Mouse (Mus musculus): ENCODE measurements around the gene Kidins220. TPM values are rescaled to one million over a fixed set of nuclear protein-coding genes. Genes with fewer than 3 reads are reported as not detected.
A peak's percentile ranks its signal among the peaks of the same experiment; 100 is the strongest.

Kidins220 gene
- polyA plus RNA-seq, 1 experiment: 85.7 TPM

- Histone ChIP-seq H3K4me1 (ENCODE audit: control insufficient read depth, insufficient read depth, low read length) (no peaks in the 10 kb centered on the region), H3K4me3 (ENCODE audit: insufficient read depth, low read length) (peak overlapping the region; percentile 60), H3K27ac (ENCODE audit: insufficient read depth, low read length) (peak overlapping the region; percentile 32; the same call in 1 of the 2 replicates)
- no peak for TF ChIP-seq CTCF (IDR thresholded peaks at IDR 0.05; ENCODE audit: borderline replicate concordance, insufficient read depth, low read length)
- TF ChIP-seq POLR2A (IDR thresholded peaks at IDR 0.05; ENCODE audit: low read depth, low read length): peak; percentile 97
Observed at GRCm38 (mm10) chr12:25095974-25096639, 121.4 kb downstream of the Kidins220 start.

GRCm38 (mm10) chr12:25096640-25097051, 121.9 kb downstream of the Kidins220 start:
- Histone ChIP-seq H3K27ac (ENCODE audit: insufficient read depth, low read length) (peak overlapping the region; percentile 32; the same call in 1 of the 2 replicates), H3K4me1 (ENCODE audit: control insufficient read depth, insufficient read depth, low read length) (no peaks in the 10 kb centered on the region), H3K4me3 (ENCODE audit: insufficient read depth, low read length) (peak overlapping the region; percentile 60)
- TF ChIP-seq POLR2A (IDR thresholded peaks at IDR 0.05; ENCODE audit: low read depth, low read length): no peak
- no peak for TF ChIP-seq CTCF (IDR thresholded peaks at IDR 0.05; ENCODE audit: borderline replicate concordance, insufficient read depth, low read length)

GRCm38 (mm10) chr12:25097052-25097209, 122.2 kb downstream of the Kidins220 start, which contains the start of gene Id2:
TSS of gene Id2 (minus strand) at chr12:25097140.
- H3K4me3 ChIP-seq (ENCODE audit: insufficient read depth, low read length): peak within 1 kb of the TSS; percentile 60
- H3K27ac ChIP-seq (ENCODE audit: insufficient read depth, low read length): peak within 1 kb of the TSS; percentile 82
- no peak for TF ChIP-seq CTCF (IDR thresholded peaks at IDR 0.05; ENCODE audit: borderline replicate concordance, insufficient read depth, low read length)
- no peak for TF ChIP-seq POLR2A (IDR thresholded peaks at IDR 0.05; ENCODE audit: low read depth, low read length)
- H3K4me1 ChIP-seq (ENCODE audit: control insufficient read depth, insufficient read depth, low read length): no peaks in the 10 kb centered on the region

GRCm38 (mm10) chr12:25097210-25098160, 122.8 kb downstream of the Kidins220 start:
- no peaks in the 10 kb centered on the region for H3K4me1 ChIP-seq (ENCODE audit: control insufficient read depth, insufficient read depth, low read length)
- H3K4me3 ChIP-seq (ENCODE audit: insufficient read depth, low read length): 0 out of 2 replicates have a peak overlapping the region, but pooled peaks have one; percentile 31
- TF ChIP-seq POLR2A (IDR thresholded peaks at IDR 0.05; ENCODE audit: low read depth, low read length) (no peak; the same call in 1 of the 2 replicates), CTCF (IDR thresholded peaks at IDR 0.05; ENCODE audit: borderline replicate concordance, insufficient read depth, low read length) (no peak)
- H3K27ac ChIP-seq (ENCODE audit: insufficient read depth, low read length): peak overlapping the region; percentile 82

- Histone ChIP-seq H3K27ac (ENCODE audit: insufficient read depth, low read length) (peak overlapping the region; percentile 82), H3K4me1 (ENCODE audit: control insufficient read depth, insufficient read depth, low read length) (no peaks in the 10 kb centered on the region), H3K4me3 (ENCODE audit: insufficient read depth, low read length) (peak overlapping the region; percentile 31)
- TF ChIP-seq POLR2A (IDR thresholded peaks at IDR 0.05; ENCODE audit: low read depth, low read length) (no peak), CTCF (IDR thresholded peaks at IDR 0.05; ENCODE audit: borderline replicate concordance, insufficient read depth, low read length) (no peak)
Observed at GRCm38 (mm10) chr12:25098161-25098550, 123.4 kb downstream of the Kidins220 start.

GRCm38 (mm10) chr12:25098561-25099312, 124.0 kb downstream of the Kidins220 start:
- peak overlapping the region; percentile 82 for H3K27ac ChIP-seq (ENCODE audit: insufficient read depth, low read length)
- no peaks in the 10 kb centered on the region for H3K4me1 ChIP-seq (ENCODE audit: control insufficient read depth, insufficient read depth, low read length)
- TF ChIP-seq CTCF (IDR thresholded peaks at IDR 0.05; ENCODE audit: borderline replicate concordance, insufficient read depth, low read length): no peak
- TF ChIP-seq POLR2A (IDR thresholded peaks at IDR 0.05; ENCODE audit: low read depth, low read length): peak; percentile 47
- peak overlapping the region; percentile 46 for H3K4me3 ChIP-seq (ENCODE audit: insufficient read depth, low read length)

- H3K4me3 ChIP-seq (ENCODE audit: insufficient read depth, low read length): peak overlapping the region; percentile 46
- no peak for TF ChIP-seq CTCF (IDR thresholded peaks at IDR 0.05; ENCODE audit: borderline replicate concordance, insufficient read depth, low read length)
- no peak for TF ChIP-seq POLR2A (IDR thresholded peaks at IDR 0.05; ENCODE audit: low read depth, low read length)
- H3K27ac ChIP-seq (ENCODE audit: insufficient read depth, low read length): peak overlapping the region; percentile 11
- no peaks in the 10 kb centered on the region for H3K4me1 ChIP-seq (ENCODE audit: control insufficient read depth, insufficient read depth, low read length)
Observed at GRCm38 (mm10) chr12:25099313-25099562, 124.5 kb downstream of the Kidins220 start.

- H3K4me1 ChIP-seq (ENCODE audit: control insufficient read depth, insufficient read depth, low read length): no peaks in the 10 kb centered on the region
- H3K4me3 ChIP-seq (ENCODE audit: insufficient read depth, low read length): peak overlapping the region; percentile 46
- H3K27ac ChIP-seq (ENCODE audit: insufficient read depth, low read length): peak overlapping the region; percentile 11
- TF ChIP-seq POLR2A (IDR thresholded peaks at IDR 0.05; ENCODE audit: low read depth, low read length): 0 out of 2 replicates have a peak, but pooled peaks have one; percentile 13
- TF ChIP-seq CTCF (IDR thresholded peaks at IDR 0.05; ENCODE audit: borderline replicate concordance, insufficient read depth, low read length): no peak
Observed at GRCm38 (mm10) chr12:25099563-25100408, 125.1 kb downstream of the Kidins220 start.
